Mouse (Mus musculus) kidney, embryonic 15.5 days (tissue): Measurements from ENCODE around the gene Pacsin3. TPM values are rescaled to one million over a fixed set of nuclear protein-coding genes. Genes with fewer than 3 reads are reported as not detected.

Experiments used
- ATAC-seq: fragments of 200-750 bp; cut with Nextera tagmentation; replicated peaks from 2 replicates; pipeline ENCODE4 v1.8.0; 2017; ENCODE audit warnings: moderate TSS enrichment; ENCODE audit not compliant: low FRiP score
- H3K27ac ChIP-seq: fragments of 300-500 bp; sonication (generic); 2 replicates; pipeline ENCODE4 v1.5.1; 2015; ENCODE audit warnings: mild to moderate bottlenecking, inconsistent platforms
- H3K27me3 ChIP-seq: fragments of 300-500 bp; sonication (generic); 2 replicates; pipeline ENCODE4 v1.6.1; 2015; ENCODE audit warnings: inconsistent platforms
- H3K36me3 ChIP-seq: fragments of 300-500 bp; sonication (generic); 2 replicates; pipeline ENCODE4 v1.6.1; 2015; ENCODE audit warnings: inconsistent platforms
- H3K4me1 ChIP-seq: fragments of 300-500 bp; sonication (generic); 2 replicates; pipeline ENCODE4 v1.6.1; 2015; ENCODE audit warnings: inconsistent platforms
- H3K4me2 ChIP-seq: fragments of 300-500 bp; sonication (generic); 2 replicates; pipeline ENCODE4 v1.6.1; 2015; ENCODE audit warnings: moderate library complexity, mild to moderate bottlenecking, inconsistent platforms
- H3K4me3 ChIP-seq: fragments of 300-500 bp; sonication (generic); replicated peaks from 2 replicates; pipeline ENCODE4 v1.5.1; 2015; ENCODE audit warnings: mild to moderate bottlenecking, inconsistent platforms
- H3K9ac ChIP-seq: fragments of 300-500 bp; sonication (generic); 2 replicates; pipeline ENCODE4 v1.6.1; 2015; ENCODE audit warnings: mild to moderate bottlenecking, inconsistent platforms
- H3K9me3 ChIP-seq: fragments of 300-500 bp; sonication (generic); replicated peaks from 2 replicates; pipeline ENCODE4 v1.6.1; 2016; ENCODE audit warnings: inconsistent platforms
- WGBS: fragments of 180-500 bp; shearing (Covaris S2); methylation state at CpG from one replicate; pipeline ENCODE4 v1.1.7; 2015; ENCODE audit warnings: mixed read lengths; 5-methylcytosine and 5-hydroxymethylcytosine counted together
- polyA plus RNA-seq: library from polyadenylated mRNA; unstranded; fragments of >200 nt; fragmentation: Nextera tagmentation; extraction: Ambion mirVana; gene quantifications from 2 replicates; pipeline ENCODE4 v1.2.1, GENCODE M21; 2015

The Pacsin3 gene
- polyA plus RNA-seq, 1 experiment from 2014 or later, result 40.3 TPM

DNA sequence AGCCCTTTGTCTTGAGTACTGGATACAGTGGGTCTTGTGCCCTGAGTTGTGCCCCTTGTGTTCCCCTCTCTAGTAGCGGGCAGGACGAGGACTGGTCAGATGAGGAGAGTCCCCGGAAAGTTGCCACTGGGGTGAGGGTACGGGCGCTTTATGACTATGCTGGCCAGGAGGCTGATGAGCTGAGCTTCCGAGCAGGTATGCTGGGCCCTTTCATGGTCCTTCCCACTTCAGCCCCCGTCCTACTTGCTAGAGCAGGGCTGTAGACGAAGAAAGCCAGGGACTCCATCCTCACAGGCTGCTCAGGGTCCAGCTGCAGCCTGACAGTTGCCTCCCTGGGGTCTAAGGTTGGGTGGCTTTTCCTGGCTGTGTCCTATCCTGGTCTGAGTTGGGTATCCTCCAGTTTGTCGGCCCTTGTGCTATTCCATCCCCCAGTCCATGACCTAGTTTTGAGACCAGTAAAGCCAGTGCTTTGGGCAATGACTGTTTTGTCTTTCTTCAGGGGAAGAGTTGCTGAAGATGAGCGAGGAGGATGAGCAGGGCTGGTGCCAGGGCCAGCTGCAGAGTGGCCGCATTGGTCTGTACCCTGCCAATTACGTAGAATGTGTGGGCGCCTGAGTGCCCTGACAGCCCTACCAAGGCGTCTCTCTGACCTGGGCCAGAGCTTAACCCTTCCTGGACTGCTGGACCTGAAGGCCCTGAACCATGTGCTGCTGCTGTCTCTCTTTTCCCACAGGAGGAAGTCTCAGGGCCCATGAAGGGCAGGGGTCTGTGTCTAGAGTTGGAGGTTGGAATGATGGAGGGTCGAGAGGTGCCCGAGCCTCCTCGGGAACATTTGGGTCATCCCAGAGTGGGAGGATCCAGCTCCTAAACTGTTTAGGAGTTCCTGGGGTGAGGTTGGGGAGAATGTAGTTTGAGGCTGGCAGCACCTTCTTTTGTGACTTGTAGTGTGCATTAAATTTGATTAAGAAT is 8.2 kb downstream of the Pacsin3 start:
- peaks cover 26% of the 10 kb centered on the region for H3K4me1 ChIP-seq
- H3K9ac ChIP-seq, result peak overlapping the region; percentile 44
- no peak for ATAC-seq
- 80% methylated on average over 17 of the region's 17 CpGs for WGBS
- H3K27me3 ChIP-seq, result no peaks in the 10 kb centered on the region
- H3K9me3 ChIP-seq, result no peaks in the 10 kb centered on the region
- peaks cover 55% of the 10 kb centered on the region for H3K36me3 ChIP-seq
- peak overlapping the region; percentile 66 for H3K4me2 ChIP-seq
- H3K4me3 ChIP-seq, result peak overlapping the region; percentile 75
- peak overlapping the region; percentile 93 for H3K27ac ChIP-seq

DNA sequence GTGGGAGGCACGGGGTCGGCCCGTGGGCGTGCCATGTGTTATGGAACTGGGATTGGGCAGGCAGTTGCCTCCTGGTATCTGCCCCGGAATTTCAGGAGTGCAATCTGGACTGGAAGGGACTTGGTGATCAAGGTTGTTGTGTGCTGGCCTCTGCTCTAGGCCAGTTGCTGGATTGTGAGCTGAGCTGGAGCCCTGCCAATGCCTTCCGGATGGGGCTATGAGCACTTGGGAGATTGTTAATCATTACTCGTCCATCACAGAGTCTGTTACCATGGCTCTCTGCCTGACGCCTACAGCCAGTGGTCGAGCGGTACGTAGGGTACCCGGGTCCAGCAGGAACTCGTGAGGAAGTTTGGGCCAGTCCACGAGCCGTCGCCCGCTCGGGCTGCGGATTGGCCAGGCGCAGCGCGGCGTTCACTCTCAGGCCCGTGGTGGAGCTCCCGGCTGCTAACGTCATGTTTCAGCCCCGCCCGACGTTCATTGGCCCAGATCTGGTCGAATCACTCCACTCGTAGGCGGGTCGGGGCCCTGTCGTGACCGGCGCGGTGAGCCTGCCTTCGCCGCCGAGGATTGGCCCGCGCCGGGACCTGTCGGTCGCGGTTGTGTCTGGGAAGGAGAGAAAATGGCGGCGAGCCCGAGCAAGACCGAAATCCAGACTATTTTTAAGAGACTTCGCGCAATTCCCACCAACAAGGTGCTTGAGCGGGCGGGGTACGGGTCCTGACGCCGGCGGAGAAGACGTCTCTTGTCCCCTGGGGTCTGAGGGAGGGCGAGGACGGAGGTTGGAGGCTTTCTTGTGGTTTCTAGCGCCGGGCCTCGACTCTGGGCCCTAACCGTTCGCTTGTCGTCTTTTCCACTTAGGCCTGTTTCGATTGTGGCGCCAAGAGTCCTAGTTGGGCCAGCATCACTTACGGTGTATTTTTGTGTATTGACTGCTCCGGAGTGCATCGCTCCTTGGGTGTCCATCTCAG is 9.2 kb downstream of the Pacsin3 start, which contains the start of gene Arfgap2:
Gene Arfgap2 (plus strand): TSS at position 264 of the 971 bp plus-strand sequence.
- H3K27ac ChIP-seq, result peak within 1 kb of the TSS; percentile 93
- peak within 1 kb of the TSS; percentile 75 for H3K4me3 ChIP-seq
- H3K27me3 ChIP-seq, result no peaks in the 10 kb centered on the region
- under 1% methylated on average over 72 of the region's 72 CpGs for WGBS
- H3K36me3 ChIP-seq, result peaks cover 65% of the 10 kb centered on the region
- peaks cover 26% of the 10 kb centered on the region for H3K4me1 ChIP-seq
- peak; percentile 99 for ATAC-seq
- no peaks in the 10 kb centered on the region for H3K9me3 ChIP-seq
- peak within 1 kb of the TSS; percentile 85 for H3K9ac ChIP-seq
- peak within 1 kb of the TSS; percentile 66 for H3K4me2 ChIP-seq

DNA sequence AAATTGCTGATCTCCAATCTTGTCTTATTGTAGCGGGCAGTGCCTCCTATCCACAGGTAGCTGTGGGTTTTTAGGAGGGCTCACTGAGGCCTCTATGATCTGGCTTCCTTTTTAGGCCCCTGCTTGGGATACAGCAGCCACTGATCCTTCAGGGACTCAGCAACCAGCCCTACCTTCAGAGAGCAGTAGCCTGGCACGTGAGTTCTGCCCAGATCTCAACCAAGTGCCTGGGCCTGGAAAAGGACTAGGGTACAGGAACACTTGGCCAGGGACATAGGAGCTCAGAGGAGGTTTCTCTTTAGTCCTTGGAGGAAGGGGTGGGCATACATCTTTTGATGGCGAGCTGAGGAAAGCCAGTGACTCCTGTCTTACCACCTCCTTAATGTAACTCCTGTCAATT is 12.3 kb downstream of the Pacsin3 start:
- peaks cover 26% of the 10 kb centered on the region for H3K4me1 ChIP-seq
- H3K27ac ChIP-seq, result no peak overlapping the region
- no peak overlapping the region for H3K4me2 ChIP-seq
- no peaks in the 10 kb centered on the region for H3K9me3 ChIP-seq
- no peak overlapping the region for H3K4me3 ChIP-seq
- 88% methylated on average over 3 of the region's 3 CpGs for WGBS
- ATAC-seq, result no peak
- no peak overlapping the region for H3K9ac ChIP-seq
- H3K36me3 ChIP-seq, result peaks cover 70% of the 10 kb centered on the region
- no peaks in the 10 kb centered on the region for H3K27me3 ChIP-seq

DNA sequence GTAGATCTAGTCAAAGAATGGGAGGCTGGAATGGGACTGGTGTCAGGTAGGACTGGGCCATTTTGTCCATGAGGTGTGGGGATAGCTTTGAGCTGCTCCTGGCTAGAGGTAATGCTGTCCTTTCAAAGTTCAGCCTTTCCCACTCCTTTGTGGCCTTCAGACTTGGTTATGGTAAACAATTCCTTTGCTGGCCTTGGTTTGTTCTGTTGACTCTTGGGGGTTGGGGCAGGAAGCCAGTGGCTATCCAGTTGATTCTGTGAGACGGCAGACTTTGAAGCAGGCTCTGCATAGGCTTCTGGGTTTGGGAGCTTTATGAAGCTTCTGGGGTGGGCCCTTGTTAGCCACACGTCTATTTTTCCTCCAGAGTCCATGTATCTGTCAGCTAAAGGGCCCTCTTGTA is 13.0 kb downstream of the Pacsin3 start:
- ATAC-seq, result no peak
- no peaks in the 10 kb centered on the region for H3K27me3 ChIP-seq
- H3K27ac ChIP-seq, result no peak overlapping the region
- WGBS, result 91% methylated on average over 2 of the region's 2 CpGs
- no peak overlapping the region for H3K9ac ChIP-seq
- peaks cover 25% of the 10 kb centered on the region for H3K4me1 ChIP-seq
- no peak overlapping the region for H3K4me3 ChIP-seq
- H3K36me3 ChIP-seq, result peaks cover 72% of the 10 kb centered on the region
- no peaks in the 10 kb centered on the region for H3K9me3 ChIP-seq
- no peak overlapping the region for H3K4me2 ChIP-seq

DNA sequence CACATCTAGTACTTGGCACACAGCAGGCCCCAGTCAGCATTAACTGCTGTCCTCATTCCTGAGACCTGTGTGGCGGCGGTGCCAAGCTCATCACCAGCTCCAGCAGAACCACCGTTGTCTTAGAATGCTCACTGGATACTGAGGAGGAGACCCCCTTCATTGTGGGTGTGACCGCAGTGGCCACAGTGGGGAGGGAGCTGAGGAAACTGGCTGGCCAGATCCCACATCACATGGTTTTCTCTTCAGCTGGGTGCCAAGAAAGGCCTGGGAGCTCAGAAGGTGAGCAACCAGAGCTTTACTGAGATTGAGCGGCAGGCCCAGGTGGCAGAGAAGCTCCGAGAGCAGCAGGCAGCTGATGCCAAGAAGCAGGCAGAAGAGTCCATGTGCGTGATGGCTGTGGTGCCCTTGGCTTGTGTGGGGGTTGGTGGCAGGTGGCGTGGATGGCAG is 14.0 kb downstream of the Pacsin3 start:
- WGBS, result 89% methylated on average over 8 of the region's 8 CpGs

DNA sequence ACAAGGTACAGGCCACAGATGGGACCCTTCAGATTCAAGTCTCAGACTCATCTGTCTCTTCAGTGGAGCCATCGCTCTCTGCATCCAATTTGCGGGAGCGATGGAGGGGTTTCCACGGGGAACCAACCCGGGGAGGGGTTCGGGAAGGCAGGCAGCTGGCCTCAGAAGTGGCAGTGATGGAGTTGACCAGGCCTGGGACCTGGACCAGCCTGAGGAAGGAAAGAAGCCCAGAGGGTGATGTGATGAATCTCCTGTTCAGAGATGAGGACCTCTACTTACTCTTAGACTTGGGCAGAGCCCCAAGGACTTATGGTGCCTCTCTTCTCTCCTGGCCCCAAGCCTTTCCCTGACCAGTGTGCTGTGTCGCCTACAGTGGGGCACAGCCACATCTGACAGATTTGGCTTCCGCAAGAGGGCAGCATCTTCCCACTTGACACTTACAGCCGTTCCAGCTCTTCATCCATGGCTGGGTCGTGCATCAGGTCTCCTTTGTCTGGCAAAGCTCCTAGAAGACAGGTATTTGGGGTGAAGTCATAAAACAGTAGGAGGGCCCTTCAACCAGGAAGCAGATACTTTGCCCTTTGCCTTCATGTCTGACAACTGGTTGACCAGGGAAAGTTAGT is 23.1 kb downstream of the Pacsin3 start:
- no peaks in the 10 kb centered on the region for H3K9me3 ChIP-seq
- peaks cover 48% of the 10 kb centered on the region for H3K36me3 ChIP-seq
- H3K9ac ChIP-seq, result no peak overlapping the region
- H3K4me1 ChIP-seq, result peaks cover 11% of the 10 kb centered on the region
- H3K27me3 ChIP-seq, result no peaks in the 10 kb centered on the region
- 32% methylated on average over 10 of the region's 10 CpGs for WGBS
- no peak overlapping the region for H3K4me2 ChIP-seq
- H3K4me3 ChIP-seq, result no peak overlapping the region
- H3K27ac ChIP-seq, result no peak overlapping the region
- ATAC-seq, result peak; percentile 73

More for the DNA sequence above, 14.0 kb downstream of the Pacsin3 start:
- H3K9me3 ChIP-seq, result no peaks in the 10 kb centered on the region
- peaks cover 82% of the 10 kb centered on the region for H3K36me3 ChIP-seq
- H3K4me1 ChIP-seq, result peaks cover 15% of the 10 kb centered on the region
- H3K4me2 ChIP-seq, result no peak overlapping the region
- ATAC-seq, result no peak
- no peak overlapping the region for H3K4me3 ChIP-seq
- H3K9ac ChIP-seq, result no peak overlapping the region
- no peak overlapping the region for H3K27ac ChIP-seq
- H3K27me3 ChIP-seq, result no peaks in the 10 kb centered on the region

DNA sequence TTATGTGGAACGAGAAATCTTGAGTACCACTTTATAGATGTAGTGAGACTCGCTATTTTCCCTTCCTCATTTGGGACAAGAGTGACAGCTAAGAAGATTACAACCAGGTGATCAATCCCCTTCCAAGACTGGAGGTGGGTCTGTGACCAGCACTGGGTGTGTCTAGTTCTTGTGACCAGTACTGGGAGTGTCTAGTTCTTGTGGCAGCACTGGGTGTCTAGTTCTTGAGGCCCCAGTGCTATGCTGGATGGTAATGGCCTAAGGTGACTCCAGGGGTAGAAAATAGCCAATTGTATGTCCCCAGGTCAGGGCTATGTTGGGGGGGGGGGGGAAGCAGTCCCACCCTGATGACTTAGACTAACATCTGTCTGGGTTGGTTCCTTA is 23.6 kb downstream of the Pacsin3 start:
- H3K27ac ChIP-seq, result no peak overlapping the region
- no peaks in the 10 kb centered on the region for H3K27me3 ChIP-seq
- H3K36me3 ChIP-seq, result peaks cover 43% of the 10 kb centered on the region
- no peaks in the 10 kb centered on the region for H3K9me3 ChIP-seq
- H3K4me2 ChIP-seq, result no peak overlapping the region
- WGBS, result 71% methylated on average over 2 of the region's 2 CpGs
- ATAC-seq, result 0 out of 2 replicates have a peak, but pooled peaks have one; percentile 29
- peaks cover 11% of the 10 kb centered on the region for H3K4me1 ChIP-seq
- no peak overlapping the region for H3K4me3 ChIP-seq
- no peak overlapping the region for H3K9ac ChIP-seq

DNA sequence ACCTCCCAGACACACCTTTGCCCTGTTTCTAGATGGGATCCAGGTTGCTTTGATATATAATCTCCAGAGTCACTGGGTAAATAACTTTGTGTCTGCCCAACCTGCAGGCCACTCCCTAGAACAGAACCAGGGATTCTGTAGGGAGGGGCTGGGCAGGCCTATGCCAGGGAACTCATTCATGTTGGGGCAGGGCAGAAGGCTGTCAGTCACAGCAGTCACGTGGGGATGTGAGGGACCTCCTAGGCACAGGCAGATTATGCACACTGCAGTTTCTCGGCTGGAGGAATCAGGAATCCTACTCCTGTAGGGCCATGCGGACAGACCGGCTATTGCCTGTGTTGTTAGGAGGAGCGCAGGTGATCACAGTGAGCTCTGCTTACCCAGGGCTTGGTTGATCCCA is 25.6 kb downstream of the Pacsin3 start:
- Histone ChIP-seq H3K9ac (no peak overlapping the region), H3K4me2 (no peak overlapping the region), H3K36me3 (peaks cover 23% of the 10 kb centered on the region), H3K27ac (0 out of 2 replicates have a peak overlapping the region, but pooled peaks have one; percentile 10), H3K27me3 (no peaks in the 10 kb centered on the region), H3K9me3 (no peaks in the 10 kb centered on the region), H3K4me1 (peaks cover 11% of the 10 kb centered on the region), H3K4me3 (no peak overlapping the region)
- ATAC-seq, result 0 out of 2 replicates have a peak, but pooled peaks have one; percentile 47
- WGBS, result 42% methylated on average over 5 of the region's 5 CpGs

DNA sequence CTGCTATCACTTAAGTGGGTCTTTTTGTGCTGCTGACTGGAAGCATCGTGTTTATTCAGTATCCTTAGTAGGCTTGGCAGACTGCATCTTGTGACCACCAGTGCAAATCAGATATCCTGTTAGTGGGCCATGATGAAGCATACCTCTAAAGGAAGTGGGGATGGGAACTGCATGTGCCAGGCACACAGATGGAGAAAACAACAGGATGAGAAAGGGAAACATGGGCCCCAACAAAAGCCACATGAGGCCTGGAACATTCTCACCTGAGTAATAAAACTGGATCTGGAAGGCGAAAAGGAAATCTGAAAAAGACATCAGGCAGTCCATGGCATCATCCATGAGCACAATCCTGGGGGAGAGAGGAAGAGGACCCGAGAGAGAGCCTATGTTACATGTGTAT is 28.2 kb downstream of the Pacsin3 start:
- Histone ChIP-seq H3K4me3 (no peak overlapping the region), H3K27ac (no peak overlapping the region), H3K27me3 (no peaks in the 10 kb centered on the region), H3K9me3 (no peaks in the 10 kb centered on the region), H3K36me3 (no peaks in the 10 kb centered on the region), H3K4me1 (peaks cover 11% of the 10 kb centered on the region), H3K4me2 (no peak overlapping the region), H3K9ac (no peak overlapping the region)
- 69% methylated on average over 3 of the region's 3 CpGs for WGBS
- no peak for ATAC-seq

DNA sequence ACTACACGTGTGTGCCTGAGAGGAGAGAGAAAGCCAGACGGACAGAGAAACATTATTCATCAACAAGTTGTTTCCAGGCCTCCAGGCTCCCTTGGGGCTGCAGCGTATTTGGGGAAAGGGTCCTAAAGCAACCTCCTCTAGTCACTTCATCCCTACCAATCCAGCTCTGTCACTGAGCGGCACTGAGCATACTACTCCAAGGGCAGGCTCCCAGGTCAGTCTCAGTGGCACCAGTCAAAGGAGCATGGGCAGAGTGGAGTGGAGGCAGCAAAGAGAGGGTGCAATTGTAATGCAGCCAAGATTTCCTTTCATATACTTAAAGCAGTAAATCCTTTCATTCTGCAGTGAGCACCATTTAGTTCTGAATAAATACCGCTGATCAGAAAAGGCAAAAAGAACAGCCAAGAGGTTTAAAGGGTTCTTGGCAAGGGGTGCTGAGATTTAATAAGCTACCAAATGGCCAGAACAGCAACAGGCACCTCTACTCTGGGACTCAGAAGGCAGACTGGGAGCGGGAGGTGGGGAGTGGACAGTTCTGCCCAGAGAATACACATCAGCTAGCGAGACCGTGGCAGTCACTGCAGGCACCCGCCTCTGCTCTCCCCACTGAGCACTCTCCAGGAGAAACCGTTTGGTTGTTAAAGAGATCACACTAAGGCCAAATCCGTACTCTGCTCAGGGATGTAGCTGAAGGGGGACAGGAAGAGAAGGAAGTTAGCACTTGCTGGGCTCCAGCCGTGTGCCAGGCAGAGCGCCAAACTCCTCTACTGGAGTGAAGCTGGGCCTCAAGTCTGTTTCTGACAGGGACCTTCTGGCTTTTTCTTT is 28.8 kb downstream of the Pacsin3 start:
- Histone ChIP-seq H3K27me3 (no peaks in the 10 kb centered on the region), H3K4me1 (peaks cover 11% of the 10 kb centered on the region), H3K9me3 (no peaks in the 10 kb centered on the region), H3K4me3 (no peak overlapping the region), H3K27ac (no peak overlapping the region), H3K9ac (no peak overlapping the region), H3K36me3 (no peaks in the 10 kb centered on the region), H3K4me2 (no peak overlapping the region)
- 58% methylated on average over 13 of the region's 13 CpGs for WGBS
- ATAC-seq, result no peak
